Mouse (Mus musculus): ENCODE data around the gene Gtse1. TPM values are rescaled to one million over a fixed set of nuclear protein-coding genes. Genes with fewer than 3 reads are reported as not detected.

Gene Gtse1
- polyA plus RNA-seq, 1 experiment: 39.6 TPM

DNA sequence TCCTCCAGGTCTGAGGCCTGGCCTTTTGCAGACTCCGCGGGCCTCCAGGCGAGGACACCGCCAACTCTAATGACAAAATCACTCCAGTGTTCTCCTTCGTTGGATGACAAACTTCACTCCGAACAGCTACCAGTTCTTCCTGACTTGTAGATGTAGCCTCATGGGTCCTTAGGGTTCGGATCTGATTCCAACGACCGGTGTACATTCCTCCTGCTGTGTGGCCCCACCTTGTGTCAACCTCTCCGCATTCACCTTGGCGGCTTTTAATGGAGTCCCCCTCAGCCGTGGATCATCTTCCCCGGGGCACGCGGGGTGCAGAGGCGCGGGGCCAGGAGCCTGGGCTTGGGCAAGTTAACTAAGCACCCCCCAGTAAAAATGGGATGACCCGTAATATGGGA lies 20.0 kb downstream of the Gtse1 start:
- Histone ChIP-seq H3K4me3 (ENCODE audit: control insufficient read depth, insufficient read depth, low read length) (peak overlapping the region; percentile 83), H3K27ac (ENCODE audit: control insufficient read depth, insufficient read depth, low read length) (peak overlapping the region; percentile 44), H3K27me3 (ENCODE audit: control insufficient read depth, insufficient read depth, low read length) (no peaks in the 10 kb centered on the region), H3K4me1 (replicated peaks; ENCODE audit: control insufficient read depth, insufficient read depth, low read length) (peaks cover 6% of the 10 kb centered on the region), H3K36me3 (ENCODE audit: control insufficient read depth, insufficient read depth, low read length) (no peaks in the 10 kb centered on the region; the same call in none of the 2 replicates)
- TF ChIP-seq POLR2A (IDR thresholded peaks at IDR 0.05; ENCODE audit: control insufficient read depth, extremely low read depth, insufficient read depth, low read length, poor library complexity): no peak
- no peak for TF ChIP-seq CTCF (IDR thresholded peaks at IDR 0.05; ENCODE audit: borderline replicate concordance, control insufficient read depth, extremely low read depth, insufficient read depth, low read length, poor library complexity)
- DNase-seq: peak; percentile 44
- 1% methylated on average over 18 of the region's 18 CpGs for WGBS

DNA sequence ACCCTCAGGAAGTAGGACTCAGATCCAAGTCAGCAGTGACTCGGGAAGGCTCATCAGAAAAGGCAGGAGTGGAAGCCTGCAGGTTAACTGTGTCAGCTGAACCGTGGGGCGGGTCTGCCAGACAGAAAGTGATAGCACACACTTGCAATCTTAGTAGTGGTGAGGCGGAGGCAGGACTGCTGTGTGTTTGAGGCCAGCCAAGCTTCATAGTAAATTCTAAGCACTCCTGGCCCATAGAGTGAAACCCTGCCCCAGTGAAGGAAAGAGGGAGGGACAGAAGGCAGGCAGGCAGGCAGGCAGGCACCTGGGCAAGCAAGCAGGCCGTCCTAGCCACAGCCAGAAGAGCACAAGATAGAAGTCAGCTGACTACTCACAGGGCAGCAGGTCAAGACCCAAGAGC lies 26.1 kb downstream of the Gtse1 start:
- TF ChIP-seq CTCF (IDR thresholded peaks at IDR 0.05; ENCODE audit: borderline replicate concordance, control insufficient read depth, extremely low read depth, insufficient read depth, low read length, poor library complexity) (no peak), POLR2A (IDR thresholded peaks at IDR 0.05; ENCODE audit: control insufficient read depth, extremely low read depth, insufficient read depth, low read length, poor library complexity) (no peak)
- Histone ChIP-seq H3K27me3 (ENCODE audit: control insufficient read depth, insufficient read depth, low read length) (no peaks in the 10 kb centered on the region), H3K4me3 (ENCODE audit: control insufficient read depth, insufficient read depth, low read length) (no peak overlapping the region), H3K36me3 (ENCODE audit: control insufficient read depth, insufficient read depth, low read length) (peaks cover 8% of the 10 kb centered on the region), H3K27ac (ENCODE audit: control insufficient read depth, insufficient read depth, low read length) (no peak overlapping the region), H3K4me1 (replicated peaks; ENCODE audit: control insufficient read depth, insufficient read depth, low read length) (no peaks in the 10 kb centered on the region; the same call in 1 of the 2 replicates)
- no peak for DNase-seq
- 94% methylated on average over 5 of the region's 5 CpGs for WGBS

DNA sequence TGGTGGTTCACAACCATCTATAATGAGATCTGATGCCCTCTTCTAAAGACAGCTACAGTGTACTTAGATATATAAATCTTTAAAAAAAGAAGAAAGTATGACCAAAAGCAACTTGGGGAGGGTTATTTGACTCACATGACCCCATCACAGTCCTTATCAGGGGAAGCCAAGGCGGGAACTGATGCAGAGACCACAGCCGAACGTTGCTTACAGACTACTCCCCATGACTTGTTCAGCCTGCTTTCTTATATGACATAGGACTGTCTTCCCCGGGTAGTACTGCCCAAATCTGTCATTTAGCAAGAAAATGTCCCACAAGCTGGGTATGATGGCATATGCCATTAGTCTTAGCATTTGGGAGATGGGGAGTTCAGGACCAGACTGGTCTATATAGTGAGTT lies 29.7 kb downstream of the Gtse1 start:
- 94% methylated on average over 4 of the region's 4 CpGs for WGBS
- no peaks in the 10 kb centered on the region for H3K27me3 ChIP-seq (ENCODE audit: control insufficient read depth, insufficient read depth, low read length)
- no peak overlapping the region for H3K27ac ChIP-seq (ENCODE audit: control insufficient read depth, insufficient read depth, low read length)
- H3K4me1 ChIP-seq (replicated peaks; ENCODE audit: control insufficient read depth, insufficient read depth, low read length): no peaks in the 10 kb centered on the region
- DNase-seq: no peak
- no peak overlapping the region for H3K4me3 ChIP-seq (ENCODE audit: control insufficient read depth, insufficient read depth, low read length)
- no peak for TF ChIP-seq CTCF (IDR thresholded peaks at IDR 0.05; ENCODE audit: borderline replicate concordance, control insufficient read depth, extremely low read depth, insufficient read depth, low read length, poor library complexity)
- TF ChIP-seq POLR2A (IDR thresholded peaks at IDR 0.05; ENCODE audit: control insufficient read depth, extremely low read depth, insufficient read depth, low read length, poor library complexity): no peak
- peaks cover 22% of the 10 kb centered on the region for H3K36me3 ChIP-seq (ENCODE audit: control insufficient read depth, insufficient read depth, low read length)

DNA sequence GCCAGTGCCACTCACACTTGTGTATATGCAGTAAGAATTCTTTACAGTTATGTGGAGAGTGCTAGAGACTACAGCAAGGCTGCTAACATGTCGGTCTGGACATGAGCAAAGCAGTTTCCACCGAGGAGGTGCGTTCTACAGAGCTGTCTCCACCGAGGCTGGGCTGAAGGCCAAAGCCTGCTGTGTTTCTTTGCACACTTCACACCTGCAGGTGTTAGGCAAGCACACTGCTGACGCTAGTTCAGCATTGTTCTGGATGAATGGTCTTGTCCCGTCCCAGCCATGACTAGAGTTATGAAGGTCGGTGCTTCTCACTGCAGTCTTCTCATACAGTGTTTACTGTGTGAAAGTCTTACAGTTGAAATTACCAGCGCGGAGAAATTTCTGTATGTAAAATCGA lies 32.4 kb downstream of the Gtse1 start:
- H3K4me3 ChIP-seq (ENCODE audit: control insufficient read depth, insufficient read depth, low read length): no peak overlapping the region
- no peak overlapping the region for H3K27ac ChIP-seq (ENCODE audit: control insufficient read depth, insufficient read depth, low read length)
- H3K36me3 ChIP-seq (ENCODE audit: control insufficient read depth, insufficient read depth, low read length): peaks cover 14% of the 10 kb centered on the region
- no peak for DNase-seq
- 86% methylated on average over 10 of the region's 10 CpGs for WGBS
- TF ChIP-seq POLR2A (IDR thresholded peaks at IDR 0.05; ENCODE audit: control insufficient read depth, extremely low read depth, insufficient read depth, low read length, poor library complexity) (no peak), CTCF (IDR thresholded peaks at IDR 0.05; ENCODE audit: borderline replicate concordance, control insufficient read depth, extremely low read depth, insufficient read depth, low read length, poor library complexity) (no peak)
- H3K4me1 ChIP-seq (replicated peaks; ENCODE audit: control insufficient read depth, insufficient read depth, low read length): no peaks in the 10 kb centered on the region
- H3K27me3 ChIP-seq (ENCODE audit: control insufficient read depth, insufficient read depth, low read length): no peaks in the 10 kb centered on the region

DNA sequence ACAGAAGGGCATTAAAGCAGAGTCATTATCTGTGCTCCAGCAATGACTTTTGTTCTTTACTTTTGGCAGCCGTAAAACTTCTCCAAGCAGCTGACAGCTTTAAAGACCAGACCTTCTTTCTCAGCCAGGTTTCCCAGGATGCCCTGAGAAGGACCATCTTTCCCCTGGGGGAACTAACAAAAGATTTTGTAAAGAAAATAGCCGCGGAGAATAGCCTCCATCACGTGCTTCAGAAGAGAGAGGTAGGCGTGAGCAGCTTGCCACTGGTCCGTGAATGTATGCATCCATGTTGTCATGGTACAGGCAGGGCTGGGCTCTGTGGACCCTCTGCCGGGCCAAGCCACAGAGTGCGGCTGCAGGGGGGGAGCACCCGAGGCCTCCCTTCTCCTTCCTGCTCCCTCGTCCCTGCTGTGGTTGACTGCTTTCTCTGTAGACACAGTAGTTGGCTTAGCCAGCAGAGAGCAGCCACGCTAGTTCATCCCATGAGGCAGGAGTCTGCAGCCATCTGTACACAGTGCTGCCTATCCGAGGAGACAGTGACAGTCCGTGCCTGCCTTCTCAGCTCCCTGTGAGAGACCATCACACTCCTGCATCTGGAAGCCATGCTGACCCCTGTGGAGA lies 33.1 kb downstream of the Gtse1 start:
- no peak for DNase-seq
- TF ChIP-seq POLR2A (IDR thresholded peaks at IDR 0.05; ENCODE audit: control insufficient read depth, extremely low read depth, insufficient read depth, low read length, poor library complexity) (no peak), CTCF (IDR thresholded peaks at IDR 0.05; ENCODE audit: borderline replicate concordance, control insufficient read depth, extremely low read depth, insufficient read depth, low read length, poor library complexity) (no peak)
- no peaks in the 10 kb centered on the region for H3K27me3 ChIP-seq (ENCODE audit: control insufficient read depth, insufficient read depth, low read length)
- WGBS: 91% methylated on average over 13 of the region's 13 CpGs
- no peak overlapping the region for H3K27ac ChIP-seq (ENCODE audit: control insufficient read depth, insufficient read depth, low read length)
- H3K4me3 ChIP-seq (ENCODE audit: control insufficient read depth, insufficient read depth, low read length): no peak overlapping the region
- no peaks in the 10 kb centered on the region for H3K4me1 ChIP-seq (replicated peaks; ENCODE audit: control insufficient read depth, insufficient read depth, low read length)
- H3K36me3 ChIP-seq (ENCODE audit: control insufficient read depth, insufficient read depth, low read length): peaks cover 14% of the 10 kb centered on the region

DNA sequence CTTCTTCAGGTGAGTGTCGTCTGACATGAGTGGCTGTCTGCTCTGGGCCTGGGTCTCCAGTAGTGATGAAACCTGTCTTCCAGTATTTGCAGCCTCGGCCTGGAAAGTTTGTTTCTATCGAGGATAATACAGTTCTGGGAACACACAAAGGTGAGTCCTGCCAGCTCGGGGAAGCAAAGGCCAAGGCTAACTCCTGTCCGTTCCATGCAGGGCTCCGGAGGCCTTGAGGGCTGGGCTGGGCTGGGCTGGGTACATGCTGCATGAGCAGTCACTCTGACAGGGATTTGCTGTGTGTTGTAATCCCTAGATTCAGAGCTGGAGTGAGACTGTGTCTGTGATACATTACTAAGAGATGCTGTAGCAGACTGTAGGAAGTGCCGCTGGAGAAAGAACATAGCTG lies 34.3 kb downstream of the Gtse1 start:
- no peak overlapping the region for H3K4me3 ChIP-seq (ENCODE audit: control insufficient read depth, insufficient read depth, low read length)
- 97% methylated on average over 7 of the region's 7 CpGs for WGBS
- H3K36me3 ChIP-seq (ENCODE audit: control insufficient read depth, insufficient read depth, low read length): peaks cover 14% of the 10 kb centered on the region
- H3K27me3 ChIP-seq (ENCODE audit: control insufficient read depth, insufficient read depth, low read length): no peaks in the 10 kb centered on the region
- no peak overlapping the region for H3K27ac ChIP-seq (ENCODE audit: control insufficient read depth, insufficient read depth, low read length)
- H3K4me1 ChIP-seq (replicated peaks; ENCODE audit: control insufficient read depth, insufficient read depth, low read length): no peaks in the 10 kb centered on the region
- no peak for DNase-seq
- TF ChIP-seq CTCF (IDR thresholded peaks at IDR 0.05; ENCODE audit: borderline replicate concordance, control insufficient read depth, extremely low read depth, insufficient read depth, low read length, poor library complexity) (no peak), POLR2A (IDR thresholded peaks at IDR 0.05; ENCODE audit: control insufficient read depth, extremely low read depth, insufficient read depth, low read length, poor library complexity) (no peak)

DNA sequence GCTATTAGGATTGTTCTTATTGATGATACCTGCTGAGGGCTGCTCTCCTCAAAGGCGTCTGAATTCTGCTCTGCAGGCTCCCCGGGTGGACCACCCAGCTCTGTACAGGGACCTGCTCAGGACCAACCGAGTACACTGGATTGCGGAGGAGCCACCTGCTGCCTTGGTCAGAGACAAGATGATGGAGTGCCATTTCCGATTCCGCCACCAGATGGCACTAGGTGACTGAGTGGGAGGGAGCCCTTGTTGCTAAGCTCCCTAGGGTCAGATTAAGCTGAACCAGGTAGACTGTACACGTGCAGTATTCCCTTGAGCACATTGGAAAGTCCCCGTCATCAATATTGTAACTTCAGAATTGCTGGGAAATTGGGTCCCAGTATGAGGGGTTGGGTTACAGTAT lies 36.7 kb downstream of the Gtse1 start:
- peaks cover 14% of the 10 kb centered on the region for H3K36me3 ChIP-seq (ENCODE audit: control insufficient read depth, insufficient read depth, low read length)
- peak; percentile 89 for DNase-seq

More for the DNA sequence above, 36.7 kb downstream of the Gtse1 start:
- Histone ChIP-seq H3K4me1 (replicated peaks; ENCODE audit: control insufficient read depth, insufficient read depth, low read length) (no peaks in the 10 kb centered on the region), H3K27me3 (ENCODE audit: control insufficient read depth, insufficient read depth, low read length) (no peaks in the 10 kb centered on the region), H3K4me3 (ENCODE audit: control insufficient read depth, insufficient read depth, low read length) (no peak overlapping the region), H3K27ac (ENCODE audit: control insufficient read depth, insufficient read depth, low read length) (no peak overlapping the region)
- TF ChIP-seq POLR2A (IDR thresholded peaks at IDR 0.05; ENCODE audit: control insufficient read depth, extremely low read depth, insufficient read depth, low read length, poor library complexity) (no peak), CTCF (IDR thresholded peaks at IDR 0.05; ENCODE audit: borderline replicate concordance, control insufficient read depth, extremely low read depth, insufficient read depth, low read length, poor library complexity) (peak; percentile 85; the same call in 1 of the 2 replicates)
- 27% methylated on average over 8 of the region's 8 CpGs for WGBS
